Mouse (Mus musculus) forebrain, postnatal 0 days (tissue): ENCODE results near the gene Ywhaq. TPM values are rescaled to one million over a fixed set of nuclear protein-coding genes. Genes with fewer than 3 reads are reported as not detected.

Experiments used
- ATAC-seq: fragments of 200-750 bp; cut with Nextera tagmentation; 2 replicates; pipeline ENCODE4 v1.8.0; 2017; ENCODE audit warnings: mild to moderate bottlenecking, moderate library complexity
- DNase-seq: peaks from one replicate; pipeline ENCODE4 v3.0.0-alpha.2; 2015
- H3K27ac ChIP-seq: fragments of 300-500 bp; sonication (generic); 2 replicates; pipeline ENCODE4 v1.5.1; 2014; ENCODE audit warnings: low read depth, mild to moderate bottlenecking, antibody characterized with exemption, low read length, moderate library complexity, mixed read lengths
- H3K27me3 ChIP-seq: fragments of 300-500 bp; sonication (generic); 2 replicates; pipeline ENCODE4 v1.6.1; 2014; ENCODE audit warnings: mild to moderate bottlenecking, low read length, mixed read lengths; ENCODE audit not compliant: insufficient read depth
- H3K36me3 ChIP-seq: fragments of 300-500 bp; sonication (generic); 2 replicates; pipeline ENCODE4 v1.6.1; 2014; ENCODE audit warnings: mild to moderate bottlenecking, moderate library complexity; ENCODE audit not compliant: insufficient read depth
- H3K4me1 ChIP-seq: fragments of 300-500 bp; sonication (generic); 2 replicates; pipeline ENCODE4 v1.6.1; 2014; ENCODE audit warnings: antibody characterized with exemption; ENCODE audit not compliant: insufficient read depth
- H3K4me2 ChIP-seq: fragments of 300-500 bp; sonication (generic); 2 replicates; pipeline ENCODE4 v1.6.1; 2014; ENCODE audit warnings: low read depth, mild to moderate bottlenecking, moderate library complexity
- H3K4me3 ChIP-seq: fragments of 300-500 bp; sonication (generic); 2 replicates; pipeline ENCODE4 v1.5.1; 2014; ENCODE audit warnings: low read depth, low read length, mixed read lengths
- H3K9ac ChIP-seq: fragments of 300-500 bp; sonication (generic); 2 replicates; pipeline ENCODE4 v1.6.1; 2014; ENCODE audit warnings: mild to moderate bottlenecking
- H3K9me3 ChIP-seq: fragments of 300-500 bp; sonication (generic); 2 replicates; pipeline ENCODE4 v1.6.1; 2016; ENCODE audit warnings: low read length
- CTCF ChIP-seq: sonication (generic); IDR thresholded peaks from 2 replicates; pipeline ENCODE4 v1.5.1; 2016; ENCODE audit warnings: antibody characterized with exemption, control low read depth, low read depth
- whole genome bisulfite sequencing: fragments of 180-500 bp; shearing (Covaris S2); extraction: QIAGEN DNeasy Blood & Tissue Kit; methylation state at CpG from one replicate; pipeline ENCODE4 v1.1.7; 2014; 5-methylcytosine and 5-hydroxymethylcytosine counted together
- polyA plus RNA-seq: library from polyadenylated mRNA; unstranded; fragments of >200 nt; fragmentation: Nextera tagmentation; extraction: Ambion mirVana; gene quantifications from 2 replicates; pipeline ENCODE4 v1.2.1, GENCODE M21; 2015
- total RNA-seq: library from RNA; depleted of rRNA; stranded (reverse); fragments of >200 nt; gene quantifications from 2 replicates; pipeline ENCODE4 v1.2.3, GENCODE M21; 2014

Gene Ywhaq
- total and polyA plus RNA-seq, 2 experiments from 2014 or later: 738 to 1,188 TPM

DNA sequence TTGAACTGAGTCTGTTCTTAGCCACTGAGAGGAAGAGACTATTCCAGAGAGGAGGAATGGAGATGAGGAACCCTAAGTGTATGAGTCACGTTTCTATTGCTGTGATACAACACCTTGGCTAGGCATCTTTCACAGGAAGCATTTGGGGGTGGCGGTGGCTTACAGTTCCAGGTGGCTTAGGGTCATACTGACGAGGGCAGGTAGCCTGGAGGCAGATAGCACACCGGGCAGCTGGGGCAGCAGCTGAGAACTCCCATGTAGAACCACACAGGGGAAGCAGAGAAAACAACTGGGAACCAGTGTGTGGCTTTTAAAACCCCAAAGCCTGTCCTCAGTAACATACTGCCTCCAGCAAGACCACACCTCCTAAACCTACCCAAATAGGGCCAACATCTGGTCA, 12.7 kb upstream of the Ywhaq start:
- 77% methylated on average over 4 of the region's 4 CpGs for WGBS
- no peaks in the 10 kb centered on the region; the same call in 1 of the 2 replicates for H3K4me1 ChIP-seq
- no peak overlapping the region for H3K4me3 ChIP-seq
- H3K9me3 ChIP-seq: no peaks in the 10 kb centered on the region
- H3K9ac ChIP-seq: no peak overlapping the region
- no peak overlapping the region for H3K27ac ChIP-seq
- no peak for TF ChIP-seq CTCF
- H3K4me2 ChIP-seq: no peak overlapping the region
- H3K36me3 ChIP-seq: no peaks in the 10 kb centered on the region
- H3K27me3 ChIP-seq: no peaks in the 10 kb centered on the region
- ATAC-seq: no peak
- no peak for DNase-seq

DNA sequence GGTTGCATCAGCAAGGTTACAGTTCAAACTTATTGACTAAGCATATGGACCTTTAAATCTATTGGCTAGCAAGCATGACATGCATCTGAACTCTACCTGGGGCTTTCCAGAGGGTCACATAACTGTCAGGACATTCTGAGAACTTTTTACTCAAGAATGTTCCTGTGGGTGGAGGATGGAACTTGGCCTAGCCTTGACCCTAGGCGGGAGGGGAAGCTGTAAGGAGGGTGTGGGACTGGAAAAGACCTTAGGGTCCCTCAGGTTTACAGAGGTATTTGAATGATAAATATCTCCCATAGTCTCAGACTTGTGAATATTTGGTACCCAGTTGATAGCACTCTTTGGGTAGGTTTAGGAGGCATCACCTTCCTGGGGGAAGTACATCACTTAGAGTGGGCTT, 11.6 kb upstream of the Ywhaq start:
- Histone ChIP-seq H3K27me3 (no peaks in the 10 kb centered on the region), H3K4me3 (no peak overlapping the region), H3K4me2 (no peak overlapping the region), H3K27ac (no peak overlapping the region), H3K4me1 (no peaks in the 10 kb centered on the region; the same call in 1 of the 2 replicates), H3K36me3 (no peaks in the 10 kb centered on the region), H3K9me3 (no peaks in the 10 kb centered on the region), H3K9ac (no peak overlapping the region)
- TF ChIP-seq CTCF: no peak
- 92% methylated on average over 1 of the region's 1 CpGs for WGBS
- no peak for DNase-seq
- ATAC-seq: no peak

DNA sequence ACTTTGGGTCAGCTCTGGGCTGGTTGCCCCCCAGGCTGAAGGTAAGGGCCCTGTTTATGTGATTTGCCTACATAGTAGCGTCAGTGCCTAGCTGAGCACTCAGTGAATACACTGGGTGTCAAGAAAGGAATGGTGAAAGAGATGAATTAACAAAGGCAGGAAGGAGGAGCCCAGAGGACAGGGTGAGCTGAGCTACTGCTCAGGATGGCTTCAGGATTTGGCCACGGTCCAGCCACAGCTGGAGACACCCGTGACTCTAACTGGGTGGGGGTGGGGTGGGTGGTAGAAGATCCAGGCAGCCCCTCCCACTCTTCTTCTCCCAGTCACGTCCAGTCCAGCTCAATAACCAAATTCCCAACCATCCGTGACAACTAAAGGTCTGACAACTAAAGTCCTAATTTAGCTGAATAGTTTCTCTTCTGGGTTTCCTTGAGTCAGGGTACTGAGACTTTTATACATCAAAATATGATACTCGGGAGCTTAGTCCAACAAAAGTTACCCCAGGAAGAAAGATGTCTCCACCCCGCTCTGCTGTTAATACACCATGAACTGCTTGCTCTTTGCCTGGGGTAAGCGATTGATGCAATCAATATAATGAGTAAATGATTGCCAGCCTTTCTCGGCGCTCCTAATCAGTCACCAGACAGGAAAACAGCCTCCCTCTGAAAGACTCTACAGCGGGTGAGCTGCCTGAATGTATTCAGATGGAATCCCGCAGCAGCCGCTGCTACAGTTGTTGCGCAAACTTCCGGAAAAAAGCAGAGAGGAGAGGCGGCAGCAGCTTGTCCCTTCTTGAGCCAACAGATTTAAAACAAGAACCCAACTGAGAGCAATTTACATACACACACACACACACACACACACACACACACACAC, 8.9 kb upstream of the Ywhaq start:
- 5% methylated on average over 16 of the region's 16 CpGs for WGBS
- no peak overlapping the region for H3K9ac ChIP-seq

DNA sequence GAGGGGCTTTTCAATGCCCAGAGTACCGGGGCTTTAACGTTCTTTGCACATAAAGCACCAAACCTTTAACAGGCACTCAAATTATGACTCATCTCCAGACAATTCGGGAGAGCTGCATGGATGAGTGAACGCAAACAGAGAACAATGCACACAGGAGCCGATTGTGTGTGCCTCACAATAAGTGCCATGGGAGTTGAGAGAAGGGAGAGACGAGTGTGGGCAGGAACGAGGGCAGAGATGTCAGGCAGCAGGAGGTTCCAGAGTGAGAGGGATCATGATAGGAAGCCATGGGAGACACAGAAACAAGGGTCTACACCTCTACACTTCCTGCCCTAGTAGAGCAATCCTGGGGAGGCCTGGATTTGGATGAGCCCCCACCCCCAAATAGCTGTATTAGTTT, 7.2 kb upstream of the Ywhaq start:
- DNase-seq (no peak), ATAC-seq (no peak)
- TF ChIP-seq CTCF: no peak
- Histone ChIP-seq H3K4me3 (no peak overlapping the region), H3K9ac (no peak overlapping the region), H3K4me2 (no peak overlapping the region), H3K9me3 (no peaks in the 10 kb centered on the region), H3K36me3 (no peaks in the 10 kb centered on the region), H3K4me1 (no peaks in the 10 kb centered on the region; the same call in 1 of the 2 replicates), H3K27ac (no peak overlapping the region), H3K27me3 (no peaks in the 10 kb centered on the region)
- WGBS: 6% methylated on average over 7 of the region's 7 CpGs

More for the DNA sequence above, 8.9 kb upstream of the Ywhaq start:
- Histone ChIP-seq H3K36me3 (no peaks in the 10 kb centered on the region), H3K4me3 (0 out of 2 replicates have a peak overlapping the region, but pooled peaks have one; percentile 5), H3K9me3 (no peaks in the 10 kb centered on the region), H3K27me3 (no peaks in the 10 kb centered on the region), H3K4me2 (peak overlapping the region; percentile 39), H3K4me1 (no peaks in the 10 kb centered on the region; the same call in 1 of the 2 replicates), H3K27ac (no peak overlapping the region)
- no peak for TF ChIP-seq CTCF
- ATAC-seq (peak; percentile 75), DNase-seq (peak; percentile 33)

DNA sequence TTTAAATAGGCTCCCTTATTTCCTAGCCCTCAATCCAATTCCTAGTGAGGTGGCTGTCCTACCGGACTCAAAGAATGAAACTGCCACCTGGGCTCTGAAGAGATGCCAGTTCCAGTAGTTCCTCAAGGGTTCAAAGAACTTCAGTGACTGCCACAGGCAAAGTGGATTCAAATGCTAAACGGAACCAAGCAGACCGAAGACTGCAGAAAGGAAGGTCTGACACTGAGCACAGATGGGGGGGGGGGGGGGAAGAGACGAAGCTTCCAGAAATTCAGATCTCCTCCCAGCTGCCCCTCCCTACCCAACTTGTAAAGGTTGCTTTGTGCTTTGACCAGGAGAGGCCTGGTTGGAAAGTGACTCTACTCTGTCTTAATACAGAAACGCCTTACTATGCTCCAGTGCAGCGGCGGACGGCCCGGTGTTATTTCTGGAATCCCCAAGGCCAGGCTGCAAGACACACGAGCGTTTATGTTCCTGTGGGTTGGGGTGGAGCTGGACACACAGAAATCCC, 1.2 kb upstream of the Ywhaq start:
- no peak for TF ChIP-seq CTCF
- 34% methylated on average over 11 of the region's 11 CpGs for WGBS
- H3K9me3 ChIP-seq: no peaks in the 10 kb centered on the region
- DNase-seq (peak; percentile 8), ATAC-seq (no peak)
- H3K4me3 ChIP-seq: peak overlapping the region; percentile 99
- peaks cover 8% of the 10 kb centered on the region for H3K4me1 ChIP-seq
- peak overlapping the region; percentile 99 for H3K9ac ChIP-seq
- H3K27me3 ChIP-seq: no peaks in the 10 kb centered on the region
- H3K4me2 ChIP-seq: peak overlapping the region; percentile 59
- H3K36me3 ChIP-seq: no peaks in the 10 kb centered on the region
- peak overlapping the region; percentile 92 for H3K27ac ChIP-seq

DNA sequence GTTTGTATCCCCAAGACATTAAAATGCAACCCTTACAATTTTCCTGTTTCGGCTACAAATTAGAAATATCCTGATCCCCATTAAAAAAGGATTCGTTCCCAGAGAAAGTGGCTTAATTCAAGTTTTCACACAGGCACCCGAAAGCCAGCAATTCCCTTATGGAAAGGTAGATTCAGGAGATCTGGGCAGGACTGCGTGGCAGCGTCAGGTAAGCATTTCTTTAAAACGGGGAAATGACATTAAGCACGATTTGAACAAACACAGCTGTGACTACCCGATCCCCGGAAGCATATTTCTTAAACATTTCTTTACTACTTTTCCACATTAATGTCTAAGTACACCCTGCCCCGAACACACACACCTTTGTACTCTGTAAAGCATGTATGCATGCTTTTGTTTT, 646 bp upstream of the Ywhaq start:
- peak overlapping the region; percentile 99 for H3K4me3 ChIP-seq
- 0 out of 2 replicates have a peak, but pooled peaks cover 4% of the 10 kb centered on the region for H3K36me3 ChIP-seq
- no peak for DNase-seq
- ATAC-seq: no peak
- H3K4me2 ChIP-seq: peak overlapping the region; percentile 59
- TF ChIP-seq CTCF: no peak
- H3K4me1 ChIP-seq: peaks cover 8% of the 10 kb centered on the region
- peak overlapping the region; percentile 99 for H3K9ac ChIP-seq
- 4% methylated on average over 10 of the region's 10 CpGs for WGBS
- no peaks in the 10 kb centered on the region for H3K9me3 ChIP-seq
- peak overlapping the region; percentile 92 for H3K27ac ChIP-seq
- H3K27me3 ChIP-seq: no peaks in the 10 kb centered on the region

DNA sequence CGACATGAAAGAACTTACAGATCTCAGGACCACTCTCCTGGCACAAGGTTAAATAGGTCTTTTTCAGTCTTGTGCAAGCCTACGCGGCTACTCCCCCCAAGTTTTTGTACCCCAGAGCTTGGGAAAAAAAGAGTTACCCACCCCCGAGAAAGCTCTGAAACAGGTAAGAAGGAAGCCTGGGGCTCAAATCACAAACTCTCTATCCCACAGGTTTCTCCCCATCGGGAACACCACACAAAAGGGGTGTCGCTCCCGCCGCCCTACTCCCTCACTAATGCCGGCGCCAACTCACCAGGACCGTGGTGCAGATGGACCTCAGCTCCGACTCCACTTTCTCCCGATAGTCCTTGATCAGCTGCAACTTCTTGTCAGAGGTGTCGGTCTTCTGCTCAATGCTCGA, 931 bp downstream of the Ywhaq start:
- DNase-seq: peak; percentile 43
- 1% methylated on average over 13 of the region's 15 CpGs for WGBS

More for the DNA sequence above, 931 bp downstream of the Ywhaq start:
- Histone ChIP-seq H3K27ac (peak overlapping the region; percentile 64; the same call in 1 of the 2 replicates), H3K36me3 (peaks cover 20% of the 10 kb centered on the region), H3K4me3 (peak overlapping the region; percentile 99), H3K27me3 (no peaks in the 10 kb centered on the region), H3K9ac (peak overlapping the region; percentile 66), H3K4me2 (peak overlapping the region; percentile 61), H3K4me1 (peaks cover 8% of the 10 kb centered on the region), H3K9me3 (no peaks in the 10 kb centered on the region)
- ATAC-seq: no peak
- no peak for TF ChIP-seq CTCF
